Mouse (Mus musculus): ENCODE measurements at regions not wholly inside any gene's neighbourhood (a gene's known extent, or its start where the extent isn't known, plus 50 kb on each side); places are given as distances from the start of the nearest gene placed in this dataset.

DNA sequence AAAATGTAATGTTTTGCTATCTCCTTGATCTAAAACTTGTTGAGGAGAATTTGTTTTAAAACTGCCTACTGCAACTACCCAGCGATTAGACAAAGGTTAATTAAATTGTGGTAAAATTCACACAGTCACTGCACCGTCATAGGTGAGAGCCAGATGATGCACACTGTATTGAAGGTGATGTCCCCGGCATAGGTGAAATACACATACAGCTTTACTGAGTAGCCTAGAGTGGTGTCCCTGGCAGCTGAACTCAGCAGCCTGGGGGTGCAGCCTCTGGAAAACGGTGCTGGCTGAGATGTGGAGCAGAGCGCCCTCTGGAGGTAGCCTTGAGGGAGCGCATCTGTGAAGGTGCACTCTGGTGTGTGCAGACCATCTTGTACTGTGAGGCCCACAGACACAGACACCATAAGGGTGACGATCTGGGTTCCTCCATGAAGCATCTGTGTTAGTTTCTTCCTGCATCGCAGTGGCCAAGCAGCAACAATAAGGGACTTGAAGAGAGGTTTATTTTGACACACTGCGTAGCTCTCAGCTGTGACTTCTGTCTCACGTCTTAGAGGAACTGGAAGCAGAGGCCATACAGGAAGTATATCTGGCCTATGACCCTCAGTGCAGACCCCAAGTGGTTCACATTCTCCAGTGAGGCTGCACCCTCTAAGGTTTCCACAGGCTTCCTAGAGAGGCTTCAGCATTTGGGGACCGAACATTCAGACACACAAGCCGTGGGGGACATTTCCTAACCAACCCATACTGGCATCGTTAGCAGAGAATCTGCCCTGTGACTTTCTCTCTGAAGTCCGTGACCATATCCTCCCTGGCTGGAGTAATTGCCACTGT is 68.6 kb upstream of the 1700021F07Rik start:
- DNase-seq (ENCODE audit: low spot score in 2 of 2), result peak; percentile 49 to 68

DNA sequence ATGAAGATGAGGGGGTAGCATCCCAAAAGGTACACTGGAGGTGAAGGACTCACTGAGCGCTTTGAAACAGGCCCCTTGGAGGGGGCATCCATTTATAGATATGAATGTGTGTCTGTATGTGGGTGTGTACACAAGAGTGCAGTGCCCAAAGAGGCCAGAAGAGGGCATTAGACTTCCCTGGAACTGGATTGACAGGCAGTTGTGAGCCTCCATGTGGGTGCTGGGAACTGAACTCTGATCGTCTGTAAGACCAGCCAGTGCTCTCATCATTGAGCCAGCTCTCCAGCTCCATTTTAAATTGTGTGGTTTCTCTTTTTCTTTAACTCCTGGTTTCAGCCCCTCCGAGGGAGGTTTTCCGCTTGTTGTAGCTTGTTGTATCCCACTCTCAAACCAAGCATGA is 67.6 kb upstream of the 1700021F07Rik start:
- no peak for DNase-seq (ENCODE audit: low spot score in 2 of 2)

DNA sequence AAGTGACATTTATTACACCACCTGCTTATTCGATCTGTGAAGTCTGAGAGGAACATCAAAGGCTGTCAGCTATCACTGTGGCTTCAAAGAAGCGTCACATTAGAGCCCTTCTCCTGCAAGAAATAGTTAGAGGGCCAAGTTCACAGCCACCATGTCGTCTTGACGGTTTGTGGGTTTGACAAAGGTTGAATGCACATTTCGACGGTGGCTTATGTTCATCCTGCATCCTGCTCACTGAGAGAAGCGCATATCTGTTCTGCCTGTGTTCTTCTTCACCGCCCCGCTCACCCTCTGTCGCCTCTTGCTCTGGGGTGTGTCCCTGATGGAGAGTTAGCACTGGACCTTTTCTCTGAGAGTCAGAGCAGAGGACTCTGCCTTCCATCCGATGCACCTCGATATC is 67.2 kb upstream of the 1700021F07Rik start:
- no peak for DNase-seq (ENCODE audit: low spot score in 2 of 2)

DNA sequence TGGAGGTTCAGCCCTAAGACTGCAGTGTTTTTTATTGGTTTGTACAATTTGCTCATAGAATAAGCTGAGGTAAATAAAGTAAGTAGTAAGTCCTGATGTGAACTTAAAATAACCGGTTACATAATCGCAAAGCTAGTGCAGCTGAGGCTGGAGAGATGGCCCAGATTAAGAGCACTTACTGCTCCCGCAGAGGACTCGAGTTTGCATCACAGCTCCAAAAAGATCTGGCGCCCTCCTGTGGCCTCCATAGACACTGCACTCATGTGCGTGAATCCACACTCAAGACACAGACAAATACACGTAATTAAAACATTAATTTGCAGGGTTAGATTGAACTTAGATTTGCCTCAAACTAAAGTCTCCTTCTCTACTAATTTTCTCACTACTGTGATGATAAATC is 66.3 kb upstream of the 1700021F07Rik start:
- DNase-seq (ENCODE audit: low spot score in 2 of 2), result no peak

DNA sequence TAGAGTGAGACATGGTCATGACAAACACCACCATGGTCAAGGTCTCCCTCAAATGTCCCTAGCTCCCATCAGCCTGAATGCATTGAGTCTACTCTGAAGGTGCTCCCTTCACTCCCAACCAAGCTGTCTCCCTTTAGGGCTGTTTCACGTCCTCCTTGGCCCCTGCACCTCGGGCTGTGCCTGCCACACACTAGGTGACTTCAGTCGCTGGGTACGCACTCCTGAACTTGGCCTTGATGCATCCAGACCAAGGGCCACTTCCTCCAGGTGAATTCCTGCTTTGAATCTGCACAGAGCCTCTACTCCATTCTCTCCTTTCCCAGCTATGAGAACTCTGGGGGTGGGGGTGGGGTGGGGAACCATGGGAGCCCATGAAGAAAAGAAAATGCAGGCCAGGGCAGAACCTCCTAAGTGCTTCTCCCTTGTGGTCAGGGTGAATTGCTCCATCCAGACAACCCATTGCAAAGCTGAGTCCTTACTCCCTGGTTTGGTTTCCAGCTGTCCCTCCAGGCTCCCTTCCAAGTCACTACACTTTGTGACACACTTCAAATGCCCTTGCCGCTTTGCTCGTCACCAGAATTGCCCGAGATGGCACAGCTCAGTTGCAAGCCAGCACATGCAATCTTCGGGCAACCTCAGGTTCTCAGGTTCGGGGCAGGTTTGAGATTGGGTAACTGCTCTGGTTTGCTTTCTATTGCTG is 65.3 kb upstream of the 1700021F07Rik start:
- no peak for DNase-seq (ENCODE audit: low spot score in 2 of 2)

DNA sequence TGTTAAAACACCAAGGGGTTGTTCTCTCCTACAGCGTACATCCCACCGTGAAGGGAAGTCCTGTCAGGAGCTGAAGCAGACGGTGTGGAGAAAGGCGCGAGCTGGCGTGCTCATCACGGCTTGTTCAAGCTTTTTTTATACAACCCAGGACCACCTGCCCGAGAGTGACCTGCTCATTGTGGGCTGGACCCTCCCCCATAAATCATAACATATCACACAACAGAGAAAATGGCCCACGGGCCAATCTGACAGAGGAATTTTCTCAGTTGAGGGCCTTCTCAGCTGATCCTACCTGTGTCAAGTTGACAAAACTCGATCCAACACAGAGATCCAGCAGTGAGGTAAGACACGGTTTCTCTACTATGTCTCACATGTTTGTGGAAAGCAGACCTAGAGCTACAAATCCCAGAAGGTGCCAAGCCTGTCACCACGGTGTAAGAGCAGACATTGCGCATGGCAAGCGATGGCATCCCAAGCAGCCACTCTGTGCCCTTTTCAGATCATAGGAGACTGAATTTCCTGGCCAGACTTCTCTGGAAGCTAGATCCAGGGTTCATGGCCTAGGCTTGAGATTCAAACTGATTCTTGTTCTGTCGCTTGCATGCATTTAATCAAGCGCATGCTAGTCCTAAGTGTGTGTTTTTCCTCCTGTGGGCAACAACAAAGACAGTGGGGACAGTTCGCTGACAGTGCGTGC is 64.6 kb upstream of the 1700021F07Rik start:
- DNase-seq (ENCODE audit: low spot score in 2 of 2), result no peak

DNA sequence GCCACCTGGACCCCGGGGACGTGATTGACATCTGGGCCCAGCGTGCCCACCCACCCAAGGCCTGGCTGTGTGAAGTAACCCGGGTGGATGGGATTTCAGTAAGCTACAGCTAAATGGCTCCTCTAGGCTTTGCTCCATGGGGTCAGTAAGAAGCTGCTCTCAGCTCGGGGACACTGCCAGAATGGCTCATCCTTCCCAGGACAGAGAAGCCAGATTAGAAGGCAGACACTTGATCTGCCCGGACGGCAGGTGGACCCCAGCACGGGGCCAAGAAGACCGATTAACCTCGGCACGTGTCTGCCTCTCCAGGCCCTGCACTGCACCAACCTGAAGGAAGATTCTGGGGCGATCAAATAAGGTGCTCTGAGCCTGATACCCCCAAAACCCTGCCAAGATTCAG is 63.5 kb upstream of the 1700021F07Rik start:
- DNase-seq (ENCODE audit: low spot score in 2 of 2), result no peak

DNA sequence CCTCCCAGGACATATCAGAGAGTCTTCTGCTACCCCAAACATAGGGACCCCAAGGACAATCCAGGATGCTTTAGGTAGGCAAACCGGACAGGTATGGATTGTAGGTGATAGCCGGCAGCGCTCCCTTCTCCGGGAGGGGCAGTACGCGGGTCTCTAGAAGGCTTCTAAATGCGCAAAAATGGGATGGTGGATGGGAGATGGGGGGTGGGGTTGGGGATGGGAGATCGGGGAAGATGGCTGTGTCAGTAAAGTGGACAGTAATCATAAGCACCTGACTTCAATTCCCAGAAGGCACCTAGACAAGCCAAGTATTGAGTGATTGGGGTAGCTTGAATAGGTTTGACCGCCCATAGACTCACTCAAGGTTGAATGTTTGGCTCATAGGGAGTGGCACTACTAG is 59.1 kb upstream of the 1700021F07Rik start:
- no peak for DNase-seq (ENCODE audit: low spot score in 2 of 2)

DNA sequence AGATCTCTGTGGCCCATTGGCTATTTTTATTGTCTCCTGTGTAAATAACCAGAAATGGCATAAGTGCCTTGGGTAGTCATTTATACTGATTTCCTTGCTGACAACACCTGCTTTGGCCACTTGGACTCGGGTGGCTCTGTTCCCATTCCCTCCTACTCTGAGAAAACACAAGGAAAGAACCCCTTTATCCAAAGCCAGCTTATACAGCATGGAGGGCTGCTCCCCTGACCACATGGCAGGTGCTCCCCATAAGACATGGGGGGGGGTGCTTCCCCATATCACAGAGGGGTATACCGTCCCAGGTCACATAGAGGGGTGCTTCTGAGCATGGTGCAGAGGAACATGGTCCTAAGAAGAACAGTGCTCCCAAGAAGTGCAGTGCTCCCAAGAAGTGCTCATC is 57.8 kb upstream of the 1700021F07Rik start:
- no peak for DNase-seq (ENCODE audit: low spot score in 2 of 2)

DNA sequence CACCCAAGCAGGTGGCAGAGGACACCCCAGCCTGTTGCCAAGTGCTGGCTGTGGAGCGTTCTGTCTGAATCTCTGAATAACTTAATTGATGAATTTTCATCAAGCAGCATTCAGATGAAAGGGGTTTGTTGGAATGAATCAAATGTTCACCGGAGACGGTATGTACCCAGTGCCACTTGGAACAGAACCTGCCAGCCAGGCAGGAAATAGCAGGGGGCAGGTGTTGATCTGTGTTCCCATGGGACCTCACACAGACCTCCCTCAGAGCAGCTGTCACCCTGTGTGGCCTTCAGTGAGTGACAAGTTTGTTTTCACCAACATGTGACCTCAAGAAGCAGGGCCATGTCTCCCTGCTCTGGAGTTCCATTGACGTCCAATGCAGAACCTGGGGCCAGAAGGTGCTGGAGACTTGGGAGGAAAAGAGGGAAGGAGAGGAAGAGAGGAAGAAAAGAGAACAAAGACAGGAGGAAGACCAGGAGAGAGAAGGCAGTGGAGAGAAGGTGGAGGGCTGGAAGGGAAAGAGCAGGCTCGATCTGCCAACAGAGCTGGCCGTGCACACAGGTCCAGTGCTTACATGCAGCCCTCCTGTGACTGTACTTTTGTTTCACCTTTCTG is 57.3 kb upstream of the 1700021F07Rik start:
- no peak for DNase-seq (ENCODE audit: low spot score in 2 of 2)

DNA sequence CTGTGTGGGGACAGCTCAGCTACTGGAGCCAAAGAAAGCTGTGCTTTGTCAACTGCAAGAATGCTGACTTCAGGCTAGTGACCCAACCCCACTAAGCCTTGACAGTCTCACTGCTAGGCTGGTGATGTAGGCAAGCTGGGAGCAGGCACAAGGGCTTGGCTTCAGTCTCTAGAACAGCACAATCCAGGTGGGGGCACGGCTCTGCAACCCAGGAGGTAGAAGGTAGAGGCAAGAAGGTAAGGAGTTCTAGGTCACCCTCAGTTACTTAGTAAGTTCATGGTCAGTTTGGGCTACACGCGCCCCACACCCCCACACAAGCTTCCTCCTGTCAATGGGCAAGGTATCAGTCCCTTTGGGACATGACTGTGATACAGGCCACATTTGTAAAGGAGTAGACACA is 54.2 kb upstream of the 1700021F07Rik start:
- no peak for DNase-seq (ENCODE audit: low spot score in 2 of 2)

DNA sequence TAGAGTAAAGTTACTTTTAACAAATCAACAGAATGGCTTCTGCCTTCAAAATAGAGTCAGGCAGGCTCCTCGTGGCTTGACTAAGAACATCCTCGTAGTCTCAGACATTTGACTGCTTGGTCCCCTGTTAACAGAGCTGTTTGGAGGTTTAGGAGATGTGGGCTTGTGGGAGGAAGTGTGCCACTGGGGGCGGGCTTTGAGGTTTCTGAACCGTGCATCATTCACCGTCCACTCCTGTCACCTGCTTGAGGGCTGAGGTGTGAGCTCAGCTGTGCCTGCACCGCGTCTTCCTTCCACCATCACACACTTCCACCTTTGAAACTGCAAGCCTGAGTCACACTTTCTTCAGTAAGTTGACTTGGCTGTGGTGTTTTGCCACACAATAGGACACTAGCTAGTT is 52.6 kb upstream of the 1700021F07Rik start:
- no peak for DNase-seq (ENCODE audit: low spot score in 2 of 2)
